Mouse (Mus musculus) spleen, postnatal 4 days (tissue): ENCODE results near the gene Col19a1.
"Not testable (repeated sequence)": the region's sequence is repeated elsewhere in the genome, so short reads cannot be mapped to it uniquely, and the experiment has no call there.

Source experiments
- DNase-seq, 2 experiments: peaks; one replicate each; pipeline ENCODE4 v3.0.0; 2022; ENCODE audit warnings: low spot score in 2 of 2

The Col19a1 gene

DNA sequence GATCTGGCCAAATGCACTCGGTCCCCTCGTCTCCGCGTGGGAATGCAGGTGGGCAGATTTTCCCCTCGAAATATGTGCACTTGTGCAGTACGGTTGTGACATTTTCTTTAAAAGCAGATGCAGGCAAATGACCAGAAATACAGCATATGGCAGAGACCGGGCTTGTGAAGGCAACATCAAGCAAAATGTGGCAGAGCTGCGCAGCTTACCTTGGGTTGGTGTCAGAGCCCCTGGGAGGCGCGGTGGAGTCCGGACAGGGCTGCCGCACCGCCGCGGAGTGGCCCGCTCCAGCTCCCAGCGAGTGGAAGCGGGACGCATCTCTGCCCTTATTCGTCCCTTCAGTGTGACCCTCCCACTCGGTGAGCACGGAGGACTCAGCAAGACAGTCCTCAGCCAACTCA is at the start of gene Col19a1:
TSS of gene Col19a1 (minus strand) at position 332 of the 401 bp plus-strand sequence.
- no peak for DNase-seq

DNA sequence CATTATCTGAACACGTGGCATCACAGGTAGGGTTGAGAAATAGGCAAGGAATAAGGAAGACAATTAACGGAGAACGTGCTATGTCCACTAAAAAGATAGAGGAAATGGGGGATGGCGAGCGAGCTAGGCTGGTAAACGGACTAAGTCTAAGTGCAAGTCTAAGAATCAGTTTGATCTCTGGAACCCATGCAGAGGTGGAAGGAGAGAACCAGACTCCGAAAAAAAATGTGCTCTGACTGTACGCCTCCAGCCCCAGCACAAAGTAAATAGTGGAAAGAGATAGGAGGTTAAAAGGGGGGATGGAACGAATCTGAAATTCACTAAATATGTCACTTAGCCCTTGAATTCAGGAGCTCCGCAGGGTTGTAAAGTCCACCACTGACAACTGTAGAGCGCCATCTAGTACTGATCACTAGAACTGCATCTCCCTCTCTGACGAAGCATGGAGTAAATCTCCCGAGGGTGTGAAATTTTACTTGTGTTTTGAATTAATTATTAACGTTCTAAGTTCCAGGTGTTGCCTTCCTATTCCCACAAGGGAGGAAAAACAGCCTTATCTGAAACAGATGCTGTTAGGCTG is 46.4 kb upstream of the Col19a1 start:
- no peak for DNase-seq

DNA sequence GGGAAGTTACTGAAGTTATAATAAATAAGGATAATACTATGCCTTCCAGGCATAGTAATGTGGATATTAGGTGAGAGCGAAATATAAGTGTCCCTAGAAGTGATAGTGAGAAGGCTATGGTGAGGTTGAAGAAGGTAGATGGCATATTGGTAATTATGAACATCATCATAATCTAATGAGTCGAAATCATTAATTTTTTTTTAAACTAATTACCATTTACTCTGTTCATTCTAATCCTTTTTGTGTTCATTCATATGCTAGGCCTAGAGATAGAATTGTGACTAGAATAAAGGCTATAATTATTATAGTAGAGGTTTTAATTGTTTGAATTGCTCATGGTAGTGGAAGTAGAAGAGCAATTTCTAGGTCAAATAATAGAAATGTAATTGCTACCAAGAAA is 25.3 kb upstream of the Col19a1 start:
- DNase-seq = not testable (repeated sequence)

DNA sequence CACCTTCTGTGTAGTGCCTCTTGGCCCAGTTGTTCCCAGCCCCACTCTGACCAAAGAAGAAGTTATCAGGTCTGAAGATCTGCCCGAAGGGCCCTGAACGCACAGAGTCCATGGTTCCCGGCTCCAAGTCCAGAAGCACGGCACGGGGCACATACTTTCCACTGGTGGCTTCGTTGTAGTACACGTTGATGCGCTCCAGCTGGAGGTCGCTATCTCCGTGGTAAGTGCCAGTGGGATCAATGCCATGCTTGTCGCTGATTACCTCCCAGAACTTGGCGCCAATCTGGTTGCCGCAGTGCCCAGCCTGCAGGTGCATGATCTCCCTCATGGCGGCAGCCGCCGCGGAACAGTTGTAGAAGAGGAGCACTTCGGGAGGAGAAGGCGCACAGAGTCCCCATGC is 7.8 kb upstream of the Col19a1 start:
- no peak for DNase-seq

DNA sequence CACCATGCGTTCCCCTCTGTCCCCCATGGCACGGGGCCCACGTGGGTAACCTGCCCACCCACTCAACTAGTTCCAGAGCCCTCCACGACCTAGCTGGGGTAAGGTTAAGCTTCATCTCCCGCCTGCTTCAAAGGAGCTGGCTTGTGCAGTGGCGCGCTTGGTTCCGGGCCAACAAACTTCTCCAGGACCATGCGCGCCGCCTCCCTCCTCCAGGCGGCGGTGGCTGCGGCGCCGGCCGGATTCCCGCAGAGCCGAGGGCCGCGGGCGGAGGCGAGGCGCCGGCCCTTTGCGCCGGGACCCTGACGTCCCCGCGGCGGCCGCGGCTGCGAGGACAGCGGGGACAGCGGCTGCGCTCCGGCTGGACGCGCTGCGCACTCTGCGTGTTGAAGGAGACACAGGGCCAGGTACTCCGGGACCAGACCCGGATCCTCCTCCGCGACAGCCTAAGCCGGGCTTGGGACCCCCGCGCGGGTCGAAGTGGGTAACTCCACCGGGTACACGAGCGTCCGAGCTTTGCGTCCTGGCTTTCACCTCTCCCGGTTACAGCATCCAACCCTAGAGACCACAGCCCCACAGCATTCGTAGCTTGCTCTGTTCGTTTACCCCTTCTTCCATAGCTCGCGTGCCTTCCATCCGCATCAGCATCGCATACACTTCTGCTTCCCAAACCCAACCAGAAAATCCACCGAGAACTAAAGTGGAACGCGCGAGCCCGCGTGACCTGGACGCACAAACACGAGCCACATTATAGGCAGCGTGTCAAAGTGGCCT is 717 bp downstream of the Col19a1 start:
- DNase-seq = peak in 1 of 2 experiments; percentile 58

DNA sequence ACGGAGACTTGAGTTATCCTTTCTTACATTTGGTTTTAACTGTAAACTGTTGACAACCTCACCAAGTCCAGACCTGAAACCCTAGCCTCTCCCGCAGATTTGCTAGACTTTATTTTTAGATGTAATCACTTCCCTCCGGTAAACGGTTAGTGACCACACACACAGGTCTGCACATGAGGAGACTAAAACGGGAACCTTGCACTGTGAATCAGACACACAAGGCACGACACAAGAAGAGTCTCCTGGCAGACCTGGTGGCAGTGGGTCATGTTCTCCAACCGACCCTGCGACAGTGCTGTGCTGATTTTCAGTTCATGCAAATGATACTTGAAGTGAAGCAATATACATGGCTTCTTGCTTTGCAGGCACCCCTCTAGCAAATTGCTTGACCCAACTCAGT is 14.7 kb downstream of the Col19a1 start:
- DNase-seq = no peak

DNA sequence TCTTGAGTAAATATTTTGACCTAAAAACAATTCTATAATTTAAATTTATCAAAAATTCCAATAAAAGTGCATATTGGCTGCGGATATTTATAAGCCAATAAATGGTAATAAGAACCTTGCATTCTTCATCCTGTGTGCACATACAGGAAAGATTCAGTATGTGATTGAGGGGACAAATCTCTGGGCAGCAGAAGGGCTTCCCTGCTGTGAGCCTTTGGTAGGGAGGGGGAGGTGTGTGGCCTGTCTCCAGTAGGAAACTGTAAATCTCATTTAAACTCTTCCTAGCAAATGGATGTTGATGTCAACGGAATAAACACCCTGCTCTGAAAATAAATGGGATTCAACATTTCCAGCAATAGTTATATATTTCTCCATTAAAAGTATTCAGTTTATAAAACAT is 23.2 kb downstream of the Col19a1 start:
- DNase-seq = no peak

DNA sequence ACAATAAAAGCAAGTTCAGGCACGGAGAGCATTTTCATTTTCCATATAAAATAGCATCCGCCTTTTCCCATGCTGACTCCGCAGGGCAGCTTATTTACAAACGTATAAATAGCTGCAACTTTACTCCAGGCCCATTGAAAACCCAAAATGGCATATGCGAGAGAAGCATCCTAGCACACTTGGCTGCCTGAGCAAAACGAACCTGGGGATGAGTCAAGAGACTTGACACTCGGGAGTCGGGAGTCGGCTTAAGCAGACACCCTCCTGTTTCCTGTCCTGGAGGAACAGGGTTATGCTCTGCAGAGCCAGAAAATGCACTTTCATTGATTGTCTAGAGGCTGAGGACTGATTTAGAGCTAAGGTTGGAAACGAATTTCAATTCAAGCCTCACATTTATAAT is 29.3 kb downstream of the Col19a1 start:
- DNase-seq = no peak

DNA sequence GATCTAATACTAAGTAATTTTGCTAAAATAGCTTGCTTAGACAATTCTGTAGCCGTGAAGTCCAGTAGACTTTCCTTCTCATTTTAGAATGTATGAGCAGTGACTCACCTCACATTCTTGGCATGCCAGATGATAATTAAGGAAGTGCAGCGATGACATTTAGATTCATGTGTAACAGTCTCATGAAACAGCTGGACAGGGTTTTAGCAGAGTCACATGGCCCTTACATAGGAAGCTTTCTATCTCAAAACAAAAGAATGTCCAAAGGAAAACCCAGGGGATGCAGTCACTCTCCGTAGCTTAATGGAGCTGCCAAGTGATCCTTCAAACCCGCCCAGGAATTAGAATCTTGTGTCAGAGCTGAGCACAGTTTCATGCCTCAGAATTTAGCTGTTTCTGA is 33.8 kb downstream of the Col19a1 start:
- no peak for DNase-seq

DNA sequence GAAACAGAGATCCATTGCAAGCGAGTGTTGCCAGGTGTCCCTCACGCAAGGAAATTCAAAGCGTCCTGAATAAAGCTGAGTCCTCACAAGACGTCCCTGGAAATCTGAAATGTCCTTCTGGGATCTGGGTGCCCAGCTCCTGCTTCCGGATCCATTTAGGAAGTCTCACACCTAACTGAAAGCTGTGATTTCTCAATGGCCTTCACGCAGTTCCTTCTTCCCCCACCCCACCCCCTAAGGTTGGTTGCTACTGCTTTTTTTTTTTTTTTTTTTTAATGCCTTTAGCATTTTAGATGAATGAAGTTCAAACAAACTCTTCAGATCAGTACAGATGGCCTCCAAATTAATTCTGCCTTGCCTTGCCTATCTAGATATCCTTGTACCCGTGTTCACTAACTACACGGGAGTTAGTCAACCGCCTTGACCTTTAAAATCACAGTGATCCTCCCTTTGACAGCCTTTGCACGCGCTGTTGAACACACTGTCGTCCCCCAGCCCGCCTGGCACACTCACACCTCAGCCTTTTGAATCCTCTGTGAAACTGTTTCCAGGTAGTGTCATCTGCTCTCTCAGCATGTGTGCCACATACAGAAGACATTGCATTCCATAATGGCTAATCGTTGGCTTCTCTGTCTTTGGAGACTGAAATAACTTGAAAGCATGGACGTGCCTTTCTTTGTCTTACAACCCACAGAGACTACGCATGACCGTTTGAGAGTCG is 36.6 kb downstream of the Col19a1 start:
- no peak for DNase-seq

DNA sequence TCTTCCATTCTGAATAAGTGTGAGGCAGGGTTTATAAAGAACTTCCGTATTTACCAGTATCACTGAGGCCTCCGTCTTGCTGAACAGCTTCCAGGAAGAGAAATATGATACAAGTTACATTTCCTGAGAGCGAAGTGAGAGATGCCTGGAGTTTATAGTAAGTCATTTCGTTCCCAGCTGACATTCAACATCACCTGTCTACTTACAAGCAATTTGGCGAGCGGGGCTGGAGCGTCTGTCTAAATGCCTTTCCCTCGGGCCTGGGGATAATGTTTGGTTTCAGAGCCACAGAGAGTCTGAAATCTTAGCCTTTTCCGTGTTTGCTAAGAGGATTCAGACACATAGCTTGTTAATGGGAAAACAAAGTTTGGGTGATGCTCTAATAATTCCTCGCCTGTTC is 37.2 kb downstream of the Col19a1 start:
- DNase-seq = no peak

DNA sequence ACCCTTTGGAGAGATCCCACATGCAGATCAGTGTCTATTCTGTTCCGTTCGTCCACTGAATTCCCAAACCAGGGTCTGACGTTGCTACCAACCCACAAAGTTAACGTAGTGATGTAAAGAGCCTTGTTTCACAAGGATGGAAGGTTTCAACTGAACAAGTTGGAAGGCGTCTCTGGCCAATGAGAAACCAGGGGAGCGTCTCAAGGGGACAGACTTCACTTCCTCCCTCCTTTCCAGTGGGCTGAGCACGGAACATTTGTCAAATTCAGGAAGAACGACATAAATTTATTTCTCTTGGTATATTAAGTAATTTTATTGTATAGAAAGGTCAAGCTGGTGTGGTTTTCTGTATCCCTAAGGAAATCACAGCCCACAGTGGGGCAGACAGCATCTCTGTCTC is 38.2 kb downstream of the Col19a1 start:
- DNase-seq = no peak

DNA sequence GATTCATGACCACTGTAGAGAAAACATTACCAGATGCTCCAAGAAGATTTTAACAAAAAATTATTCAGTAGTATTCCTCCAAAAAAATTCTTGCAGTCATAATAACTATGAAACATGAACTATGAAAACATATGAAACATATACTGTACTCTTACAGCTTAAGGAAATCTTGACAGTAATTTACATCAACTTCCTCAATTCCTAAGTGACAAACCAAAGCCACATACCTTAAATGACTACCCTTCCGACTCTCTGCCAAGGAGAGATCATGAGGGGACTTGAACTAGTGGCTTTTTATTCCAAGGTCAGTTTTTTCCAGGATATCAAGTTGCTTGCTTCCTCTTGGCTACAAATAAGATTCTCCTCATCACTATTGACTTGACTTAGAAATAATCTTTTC is 39.7 kb downstream of the Col19a1 start:
- no peak for DNase-seq

DNA sequence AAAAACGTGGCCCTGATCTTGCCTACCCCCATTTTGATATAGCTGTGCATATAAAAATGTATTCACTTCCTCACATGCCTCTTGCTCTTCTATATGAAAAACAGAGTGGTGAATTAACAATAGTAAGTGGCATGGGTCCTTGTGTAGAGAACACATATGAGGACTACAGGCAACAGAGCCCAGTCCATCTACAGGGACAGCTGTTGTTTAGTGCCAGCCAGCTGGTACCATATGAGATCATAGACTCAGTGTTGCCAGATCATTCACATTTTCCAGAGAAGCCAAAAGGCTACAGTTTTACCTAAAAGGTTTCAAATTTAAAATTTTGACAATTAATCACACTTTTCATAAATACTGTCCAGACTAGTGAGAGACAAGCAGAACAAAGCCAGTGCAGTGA is 47.4 kb downstream of the Col19a1 start:
- DNase-seq = no peak

DNA sequence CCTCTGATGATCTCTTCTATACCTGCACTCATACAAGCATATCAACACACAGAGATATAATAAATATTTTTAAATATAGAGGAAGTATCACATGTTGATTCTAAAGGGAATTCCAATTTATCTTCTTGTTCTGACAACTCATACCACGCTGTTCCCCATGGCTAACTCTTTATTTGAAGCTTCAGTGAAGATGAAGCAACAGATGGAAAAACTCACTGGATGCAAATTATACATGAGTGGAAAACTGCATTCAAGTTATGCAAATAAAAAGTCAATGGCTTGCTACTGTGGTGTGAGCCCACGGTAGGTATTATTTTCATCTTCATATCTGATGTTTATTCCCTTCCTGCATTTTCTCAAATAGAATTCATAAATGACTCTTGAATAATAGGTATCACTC is 60.1 kb downstream of the Col19a1 start:
- no peak for DNase-seq

DNA sequence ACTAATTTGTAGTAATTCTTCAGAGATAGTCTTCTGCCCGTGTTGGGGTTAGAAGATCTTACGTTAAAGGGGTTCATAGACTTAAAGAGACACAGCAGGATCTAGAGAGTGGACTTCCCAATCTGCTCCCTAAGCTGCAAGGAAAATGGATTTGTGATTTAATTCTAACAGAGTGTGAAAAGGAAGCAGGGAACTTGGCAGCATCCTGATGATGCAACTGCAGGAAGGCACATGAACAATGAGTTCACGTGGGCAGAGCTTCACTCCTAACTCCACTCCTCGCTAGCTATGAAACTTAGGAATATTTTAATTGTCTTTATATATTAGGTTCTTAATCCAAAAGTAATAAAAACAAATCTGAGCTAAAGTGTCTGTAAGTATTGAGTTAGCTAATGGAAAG is 69.8 kb downstream of the Col19a1 start:
- no peak for DNase-seq

DNA sequence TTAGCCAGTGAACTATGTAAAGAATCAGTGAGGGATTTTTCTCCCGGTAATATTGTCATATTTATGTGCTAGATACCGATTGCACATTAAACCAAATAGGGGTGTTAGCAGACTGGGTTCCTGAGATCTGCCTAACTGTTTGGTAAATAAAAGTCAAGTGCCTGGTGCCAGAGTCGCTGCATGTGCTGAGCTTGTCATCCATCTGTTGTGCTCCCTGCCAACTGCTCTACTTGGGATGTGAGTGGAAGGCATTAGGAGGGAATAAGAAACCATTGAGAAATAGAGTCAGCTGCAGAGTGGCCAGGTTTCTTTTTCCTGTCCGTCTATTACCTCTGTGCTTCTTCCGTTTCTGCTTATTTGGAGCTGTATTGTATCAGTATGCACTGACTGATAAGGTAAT is 71.9 kb downstream of the Col19a1 start:
- DNase-seq = no peak

DNA sequence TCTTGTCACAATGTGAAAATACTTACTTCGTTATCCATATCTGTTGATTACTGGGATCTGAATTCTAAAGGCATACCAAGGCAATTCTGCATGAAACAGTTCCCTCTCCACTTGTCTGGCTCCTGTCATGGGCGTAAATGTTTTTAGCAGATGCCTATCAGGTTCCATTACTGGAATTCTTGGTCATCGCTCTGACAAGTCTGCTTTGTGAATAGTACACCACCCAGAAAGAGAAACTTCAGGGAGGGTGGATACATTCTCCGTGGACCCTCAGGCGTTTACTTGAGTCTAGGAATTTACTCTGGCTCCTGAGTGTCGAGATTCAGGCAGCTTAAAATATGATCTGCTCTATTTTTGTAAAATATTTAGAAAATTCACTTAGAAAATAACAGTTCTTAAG is 75.7 kb downstream of the Col19a1 start:
- no peak for DNase-seq

DNA sequence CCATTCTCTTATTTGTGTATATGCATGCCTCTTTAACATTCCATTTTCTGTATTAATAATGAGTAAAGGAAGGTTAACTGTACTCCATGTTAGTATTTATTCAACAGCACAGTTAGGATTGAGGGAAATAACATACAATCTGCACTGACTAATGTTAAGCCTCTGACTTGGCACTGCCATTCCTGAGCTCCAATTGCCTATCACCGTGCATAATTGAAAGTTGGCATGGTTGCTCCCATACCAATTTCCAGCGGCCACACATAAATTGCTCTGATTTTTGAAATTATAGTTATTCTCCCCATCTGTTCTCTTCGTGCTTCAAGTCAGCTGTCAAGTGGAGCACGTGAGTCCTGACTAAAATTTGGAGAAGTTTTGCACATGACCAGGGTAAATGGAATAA is 91.9 kb downstream of the Col19a1 start:
- no peak for DNase-seq

DNA sequence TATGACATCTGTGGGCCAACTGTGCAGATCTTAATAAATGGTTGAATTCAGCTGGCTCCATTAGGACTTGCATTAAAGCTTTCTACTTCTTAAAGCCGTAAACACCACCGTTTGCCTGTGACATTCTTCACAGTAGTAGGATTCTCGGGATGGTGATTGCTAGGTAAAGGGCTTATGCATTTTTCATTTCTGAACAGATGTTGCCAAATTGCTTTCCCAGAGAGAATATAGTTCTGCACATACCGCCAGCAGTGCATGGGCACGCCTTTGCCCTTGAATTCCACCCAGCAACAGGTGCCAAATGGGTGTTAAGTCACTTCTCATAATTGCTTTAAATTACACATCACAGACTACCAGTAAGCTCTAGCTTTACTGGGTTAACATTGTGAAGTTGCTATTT is 103.1 kb downstream of the Col19a1 start:
- no peak for DNase-seq

DNA sequence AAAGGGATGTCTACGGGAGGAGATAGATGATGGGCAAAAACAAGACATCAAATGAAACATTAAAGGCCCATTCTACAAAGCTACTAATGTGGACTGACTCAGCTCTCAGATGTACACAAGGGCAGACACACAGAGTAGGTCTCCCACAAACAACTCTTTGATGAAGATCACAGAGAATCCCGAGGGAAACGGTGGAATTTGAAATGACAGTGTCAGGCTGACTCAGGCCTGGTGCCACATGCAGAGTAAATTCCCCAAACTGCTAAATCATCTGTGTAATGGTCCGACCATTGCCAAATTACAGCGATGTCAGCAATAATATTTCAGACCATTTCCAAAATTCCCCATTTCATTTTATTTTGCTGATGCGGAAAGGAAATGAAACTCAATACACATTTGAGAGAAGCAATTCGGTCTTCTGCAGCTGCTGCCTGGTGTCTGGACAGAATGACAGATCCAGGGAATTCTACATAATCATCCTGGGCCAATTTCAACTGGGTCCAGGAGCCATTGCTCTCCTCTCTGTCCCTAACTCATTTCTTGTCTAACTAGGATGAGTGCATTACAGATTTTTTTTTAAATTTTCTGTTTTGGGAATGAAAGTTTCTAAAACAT is 116.1 kb downstream of the Col19a1 start:
- DNase-seq = no peak

DNA sequence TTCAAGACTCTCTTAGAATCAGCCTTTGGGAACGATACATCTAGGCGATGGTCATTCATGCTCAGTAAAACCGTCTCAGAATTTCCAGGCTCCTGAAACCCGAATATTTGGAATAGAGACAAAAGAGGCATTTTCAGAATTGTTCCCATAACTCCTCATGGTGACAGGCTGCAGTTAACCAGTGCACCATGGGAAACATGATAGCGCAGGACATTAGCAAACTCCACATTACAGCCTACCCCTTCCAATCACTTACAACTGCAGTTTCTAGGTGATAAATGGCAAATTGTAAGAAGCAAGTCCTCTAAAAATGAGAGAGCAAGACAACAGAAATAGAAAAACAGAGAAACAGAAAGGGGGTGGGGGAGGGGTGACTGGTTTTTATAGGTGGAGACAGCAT is 116.6 kb downstream of the Col19a1 start:
- DNase-seq = no peak
